Mouse (Mus musculus): ENCODE data around the gene Atf6b. TPM values are rescaled to one million over a fixed set of nuclear protein-coding genes. Genes with fewer than 3 reads are reported as not detected.

Gene Atf6b
- polyA plus RNA-seq, 1 experiment from 2014 or later = 88.4 TPM

GRCm38 (mm10) chr17:34674524-34675204, 27.7 kb downstream of the Atf6b start:
- DNase-seq (ENCODE audit: low read depth, low spot score) = no peak
- in situ Hi-C loops (cut with MboI; ENCODE audit: low pct_unique_long_range_greater_than_20kb) = no loop called here
- peaks cover 46% of the 10 kb centered on the region for H3K27me3 ChIP-seq
- TF ChIP-seq CTCF (IDR thresholded peaks at IDR 0.05) = no peak
- ChIA-PET CTCF (interaction anchor here (1.3 kb wide), 1 partner anchor 19 kb away, joined by 3 read pairs; no protein-coding TSS in a partner anchor), POLR2A (no interaction called here)
- no peak for ATAC-seq

GRCm38 (mm10) chr17:34675205-34676092, 28.5 kb downstream of the Atf6b start:
- TF ChIP-seq CTCF (IDR thresholded peaks at IDR 0.05) = no peak
- DNase-seq (ENCODE audit: low read depth, low spot score) (no peak), ATAC-seq (no peak)
- in situ Hi-C loops (cut with MboI; ENCODE audit: low pct_unique_long_range_greater_than_20kb) = no loop called here
- CTCF ChIA-PET = interaction anchor here (1.3 kb wide), 1 partner anchor 20 kb away, joined by 3 read pairs; no protein-coding TSS in a partner anchor
- peaks cover 42% of the 10 kb centered on the region for H3K27me3 ChIP-seq
- POLR2A ChIA-PET = no interaction called here

- in situ Hi-C loops (cut with MboI; ENCODE audit: low pct_unique_long_range_greater_than_20kb) = no loop called here
- DNase-seq (ENCODE audit: low read depth, low spot score) = no peak
- POLR2A ChIA-PET = no interaction called here
- H3K27me3 ChIP-seq = peaks cover 37% of the 10 kb centered on the region
- TF ChIP-seq CTCF (IDR thresholded peaks at IDR 0.05) = no peak
- CTCF ChIA-PET = interaction anchor here (1.3 kb wide), 1 partner anchor 21 kb away, joined by 3 read pairs; no protein-coding TSS in a partner anchor
- ATAC-seq = no peak
These were observed 29.1 kb downstream of the Atf6b start for GRCm38 (mm10) chr17:34676093-34676460.

- POLR2A ChIA-PET = no interaction called here
- no peak for TF ChIP-seq CTCF (IDR thresholded peaks at IDR 0.05)
- DNase-seq (ENCODE audit: low read depth, low spot score) (no peak), ATAC-seq (no peak)
- in situ Hi-C loops (cut with MboI; ENCODE audit: low pct_unique_long_range_greater_than_20kb) = no loop called here
- H3K27me3 ChIP-seq = peaks cover 31% of the 10 kb centered on the region
- CTCF ChIA-PET = no interaction called here
These were observed 29.7 kb downstream of the Atf6b start for GRCm38 (mm10) chr17:34676671-34677070.

- POLR2A ChIA-PET = interaction anchor here (1.0 to 2.0 kb wide), 2 partner anchors 19 to 31 kb away, joined by 3 to 4 read pairs; no protein-coding TSS in a partner anchor
- TF ChIP-seq CTCF (IDR thresholded peaks at IDR 0.05) = no peak
- no peaks in the 10 kb centered on the region for H3K27me3 ChIP-seq
- in situ Hi-C loops (cut with MboI; ENCODE audit: low pct_unique_long_range_greater_than_20kb) = no loop called here
- CTCF ChIA-PET = no interaction called here
- DNase-seq (ENCODE audit: low read depth, low spot score) = no peak
- no peak for ATAC-seq
These were observed 33.2 kb downstream of the Atf6b start for GRCm38 (mm10) chr17:34680191-34680590.

GRCm38 (mm10) chr17:34680621-34681020, 33.7 kb downstream of the Atf6b start:
- CTCF ChIA-PET = no interaction called here
- DNase-seq (ENCODE audit: low read depth, low spot score) = no peak

GRCm38 (mm10) chr17:34681132-34681571, 34.2 kb downstream of the Atf6b start:
- POLR2A ChIA-PET = interaction anchor here (1.0 to 2.0 kb wide), 2 partner anchors 20 to 32 kb away, joined by 3 to 4 read pairs; no protein-coding TSS in a partner anchor
- no peaks in the 10 kb centered on the region for H3K27me3 ChIP-seq
- ATAC-seq (peak; percentile 63), DNase-seq (ENCODE audit: low read depth, low spot score) (peak; percentile 76)
- TF ChIP-seq CTCF (IDR thresholded peaks at IDR 0.05) = no peak
- CTCF ChIA-PET = interaction anchor here (1.8 kb wide), 1 partner anchor 26 kb away, joined by 4 read pairs; no protein-coding TSS in a partner anchor
- in situ Hi-C loops (cut with MboI; ENCODE audit: low pct_unique_long_range_greater_than_20kb) = no loop called here

More at GRCm38 (mm10) chr17:34680621-34681020, 33.7 kb downstream of the Atf6b start:
- in situ Hi-C loops (cut with MboI; ENCODE audit: low pct_unique_long_range_greater_than_20kb) = no loop called here
- no peaks in the 10 kb centered on the region for H3K27me3 ChIP-seq
- POLR2A ChIA-PET = interaction anchor here (1.0 to 2.0 kb wide), 2 partner anchors 20 to 31 kb away, joined by 3 to 4 read pairs; no protein-coding TSS in a partner anchor
- ATAC-seq = no peak
- TF ChIP-seq CTCF (IDR thresholded peaks at IDR 0.05) = no peak

GRCm38 (mm10) chr17:34681881-34682536, 35.1 kb downstream of the Atf6b start:
- POLR2A ChIA-PET = interaction anchor here (1.1 to 2.0 kb wide), 2 partner anchors 21 to 23 kb away, joined by 3 to 4 read pairs; no protein-coding TSS in a partner anchor
- ATAC-seq (no peak), DNase-seq (ENCODE audit: low read depth, low spot score) (no peak)
- TF ChIP-seq CTCF (IDR thresholded peaks at IDR 0.05) = no peak
- CTCF ChIA-PET = interaction anchor here (1.8 kb wide), 1 partner anchor 27 kb away, joined by 4 read pairs; no protein-coding TSS in a partner anchor
- no peaks in the 10 kb centered on the region for H3K27me3 ChIP-seq
- in situ Hi-C loops (cut with MboI; ENCODE audit: low pct_unique_long_range_greater_than_20kb) = no loop called here

- H3K27me3 ChIP-seq = no peaks in the 10 kb centered on the region
- no peak for DNase-seq (ENCODE audit: low read depth, low spot score)
- ATAC-seq = no peak
- CTCF ChIA-PET = no interaction called here
- in situ Hi-C loops (cut with MboI; ENCODE audit: low pct_unique_long_range_greater_than_20kb) = no loop called here
- no peak for TF ChIP-seq CTCF (IDR thresholded peaks at IDR 0.05)
- POLR2A ChIA-PET = no interaction called here
These were observed 36.2 kb downstream of the Atf6b start for GRCm38 (mm10) chr17:34683179-34683578.

- ATAC-seq (no peak), DNase-seq (ENCODE audit: low read depth, low spot score) (no peak)
- TF ChIP-seq CTCF (IDR thresholded peaks at IDR 0.05) = no peak
- ChIA-PET POLR2A (interaction anchor here (1.2 to 1.4 kb wide), 2 partner anchors 28 to 33 kb away, joined by 3 read pairs; no protein-coding TSS in a partner anchor), CTCF (no interaction called here)
- in situ Hi-C loops (cut with MboI; ENCODE audit: low pct_unique_long_range_greater_than_20kb) = no loop called here
- H3K27me3 ChIP-seq = no peaks in the 10 kb centered on the region
These were observed 36.8 kb downstream of the Atf6b start for GRCm38 (mm10) chr17:34683686-34684220.

All from Patski (cell line).